ENCODE assay signal across 17 mouse cellular contexts in the genomic region with DNA sequence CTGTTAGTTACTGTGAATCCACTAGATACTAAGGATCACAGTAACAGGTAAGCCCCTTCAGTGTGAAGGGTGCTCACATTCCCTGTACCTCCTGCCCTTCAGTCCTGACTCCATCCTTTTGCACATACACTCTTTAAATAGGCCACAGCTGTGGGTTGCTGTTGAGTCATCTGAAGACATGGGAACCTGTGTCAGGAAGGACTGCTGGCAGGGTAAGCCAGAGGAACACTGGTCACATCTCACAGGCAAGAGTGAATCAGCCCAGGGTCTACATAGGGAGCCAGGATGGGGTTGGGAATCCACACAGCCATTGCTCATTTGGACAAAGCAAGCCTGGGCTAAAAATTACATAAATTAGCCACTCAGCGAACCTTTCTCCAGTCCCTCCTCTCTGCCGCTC.
"Had no signal": no experiment of that assay in that cellular context is flagged by ENCODE, and none has a peak within 500 bp of the region (broad histone marks: within the 10 kb centered on the region; RNA-seq: fewer than 3 reads in every experiment).

No protein-coding gene starts in this region.

- H3K9ac ChIP-seq: limb, embryonic 12.5 days; limb, embryonic 15.5 days; liver, embryonic 14.5 days; liver, postnatal 0 days; lung, embryonic 14.5 days had no signal

- H3K36me3 ChIP-seq: limb, embryonic 12.5 days; limb, embryonic 15.5 days had no signal

- H3K4me2 ChIP-seq: limb, embryonic 12.5 days; limb, embryonic 15.5 days; liver, embryonic 11.5 days; lung, embryonic 14.5 days; midbrain, embryonic 11.5 days had no signal

- H3K4me1 ChIP-seq: limb, embryonic 12.5 days; limb, embryonic 15.5 days had no signal

- DNase-seq: kidney, adult 2 months; kidney, postnatal 10 days; kidney, postnatal 36 days; left cerebral cortex, postnatal 4 days; liver, postnatal 0 days; lung, embryonic 14.5 days; midbrain, embryonic 14.5 days; thymus, adult 18-20 months; thymus, postnatal 36 days had no signal

- H3K4me3 ChIP-seq: limb, embryonic 12.5 days; limb, embryonic 15.5 days had no signal

- ATAC-seq: intestine, postnatal 0 days; liver, postnatal 0 days; lung, postnatal 0 days had no signal

- H3K27me3 ChIP-seq: limb, embryonic 12.5 days; limb, embryonic 15.5 days had no signal

- H3K9me3 ChIP-seq: limb, embryonic 12.5 days; limb, embryonic 15.5 days had no signal

- H3K27ac ChIP-seq: limb, embryonic 12.5 days; limb, embryonic 15.5 days; liver, embryonic 14.5 days; macrophage had no signal
